Mouse (Mus musculus): ENCODE data around the gene Rras2. TPM values are rescaled to one million over a fixed set of nuclear protein-coding genes. Genes with fewer than 3 reads are reported as not detected.

Gene Rras2
- total and polyA plus RNA-seq, 2 experiments, result 6.0 to 18.3 TPM

- no peak for TF ChIP-seq CTCF (IDR thresholded peaks at IDR 0.05; ENCODE audit: low read depth, low read length)
- TF ChIP-seq POLR2A (IDR thresholded peaks at IDR 0.05; ENCODE audit: extremely low read depth, insufficient read depth, low read length), result no peak
- Histone ChIP-seq H3K36me3 (ENCODE audit: control insufficient read depth, insufficient read depth, low read length) (peaks cover under 1% of the 10 kb centered on the region; the same call in 1 of the 2 replicates), H3K27ac (replicated peaks; ENCODE audit: insufficient read depth, low read depth, low read length) (no peak overlapping the region), H3K79me2 (ENCODE audit: control insufficient read depth, insufficient read depth, low read length) (peaks cover 22% of the 10 kb centered on the region), H3K4me1 (ENCODE audit: control insufficient read depth, insufficient read depth, low read length) (peaks cover 13% of the 10 kb centered on the region), H3K27me3 (ENCODE audit: control insufficient read depth, insufficient read depth, low read length) (no peaks in the 10 kb centered on the region), H3K9ac (ENCODE audit: low read depth, low read length) (no peak overlapping the region), H3K4me3 (ENCODE audit: insufficient read depth, low read depth, low read length) (no peak overlapping the region)
- 89% methylated on average over 6 of the region's 6 CpGs for WGBS
- no peak for DNase-seq (ENCODE audit: extremely low read depth, low read depth, low spot score)
These were observed 53.6 kb downstream of the Rras2 start for GRCm38 (mm10) chr7:114063966-114064365.

GRCm38 (mm10) chr7:114063534-114063933 lies 54.0 kb downstream of the Rras2 start:
- no peak overlapping the region for H3K4me3 ChIP-seq (ENCODE audit: insufficient read depth, low read depth, low read length)
- no peak overlapping the region for H3K27ac ChIP-seq (replicated peaks; ENCODE audit: insufficient read depth, low read depth, low read length)
- H3K4me1 ChIP-seq (ENCODE audit: control insufficient read depth, insufficient read depth, low read length), result peaks cover 13% of the 10 kb centered on the region
- 64% methylated on average over 8 of the region's 8 CpGs for WGBS
- no peak for DNase-seq (ENCODE audit: extremely low read depth, low read depth, low spot score)
- no peak for TF ChIP-seq POLR2A (IDR thresholded peaks at IDR 0.05; ENCODE audit: extremely low read depth, insufficient read depth, low read length)
- no peak for TF ChIP-seq CTCF (IDR thresholded peaks at IDR 0.05; ENCODE audit: low read depth, low read length)
- H3K36me3 ChIP-seq (ENCODE audit: control insufficient read depth, insufficient read depth, low read length), result peaks cover 4% of the 10 kb centered on the region; the same call in 1 of the 2 replicates
- H3K9ac ChIP-seq (ENCODE audit: low read depth, low read length), result no peak overlapping the region
- H3K27me3 ChIP-seq (ENCODE audit: control insufficient read depth, insufficient read depth, low read length), result no peaks in the 10 kb centered on the region
- peaks cover 18% of the 10 kb centered on the region for H3K79me2 ChIP-seq (ENCODE audit: control insufficient read depth, insufficient read depth, low read length)

GRCm38 (mm10) chr7:114062451-114062850 lies 55.1 kb downstream of the Rras2 start:
- Histone ChIP-seq H3K36me3 (ENCODE audit: control insufficient read depth, insufficient read depth, low read length) (peaks cover 4% of the 10 kb centered on the region; the same call in 1 of the 2 replicates), H3K4me1 (ENCODE audit: control insufficient read depth, insufficient read depth, low read length) (peaks cover 13% of the 10 kb centered on the region), H3K79me2 (ENCODE audit: control insufficient read depth, insufficient read depth, low read length) (peaks cover 14% of the 10 kb centered on the region), H3K27me3 (ENCODE audit: control insufficient read depth, insufficient read depth, low read length) (no peaks in the 10 kb centered on the region), H3K9ac (ENCODE audit: low read depth, low read length) (no peak overlapping the region), H3K4me3 (ENCODE audit: insufficient read depth, low read depth, low read length) (no peak overlapping the region), H3K27ac (replicated peaks; ENCODE audit: insufficient read depth, low read depth, low read length) (no peak overlapping the region)
- TF ChIP-seq CTCF (IDR thresholded peaks at IDR 0.05; ENCODE audit: low read depth, low read length), result no peak
- TF ChIP-seq POLR2A (IDR thresholded peaks at IDR 0.05; ENCODE audit: extremely low read depth, insufficient read depth, low read length), result no peak
- DNase-seq (ENCODE audit: extremely low read depth, low read depth, low spot score), result no peak
- WGBS, result 76% methylated on average over 1 of the region's 1 CpGs

- TF ChIP-seq POLR2A (IDR thresholded peaks at IDR 0.05; ENCODE audit: extremely low read depth, insufficient read depth, low read length) (no peak), CTCF (IDR thresholded peaks at IDR 0.05; ENCODE audit: low read depth, low read length) (no peak)
- H3K9ac ChIP-seq (ENCODE audit: low read depth, low read length), result no peak overlapping the region
- peaks cover 5% of the 10 kb centered on the region; the same call in 1 of the 2 replicates for H3K36me3 ChIP-seq (ENCODE audit: control insufficient read depth, insufficient read depth, low read length)
- H3K27ac ChIP-seq (replicated peaks; ENCODE audit: insufficient read depth, low read depth, low read length), result no peak overlapping the region
- H3K4me3 ChIP-seq (ENCODE audit: insufficient read depth, low read depth, low read length), result no peak overlapping the region
- H3K27me3 ChIP-seq (ENCODE audit: control insufficient read depth, insufficient read depth, low read length), result no peaks in the 10 kb centered on the region
- no peak for DNase-seq (ENCODE audit: extremely low read depth, low read depth, low spot score)
- H3K4me1 ChIP-seq (ENCODE audit: control insufficient read depth, insufficient read depth, low read length), result peaks cover 5% of the 10 kb centered on the region; the same call in 1 of the 2 replicates
- 97% methylated on average over 6 of the region's 6 CpGs for whole genome bisulfite sequencing
- peaks cover 14% of the 10 kb centered on the region for H3K79me2 ChIP-seq (ENCODE audit: control insufficient read depth, insufficient read depth, low read length)
These were observed 57.1 kb downstream of the Rras2 start for GRCm38 (mm10) chr7:114060445-114060844.

- no peaks in the 10 kb centered on the region for H3K27me3 ChIP-seq (ENCODE audit: control insufficient read depth, insufficient read depth, low read length)
- TF ChIP-seq CTCF (IDR thresholded peaks at IDR 0.05; ENCODE audit: low read depth, low read length), result no peak
- no peak for TF ChIP-seq POLR2A (IDR thresholded peaks at IDR 0.05; ENCODE audit: extremely low read depth, insufficient read depth, low read length)
- H3K4me1 ChIP-seq (ENCODE audit: control insufficient read depth, insufficient read depth, low read length), result peaks cover 2% of the 10 kb centered on the region; the same call in 1 of the 2 replicates
- no peak for DNase-seq (ENCODE audit: extremely low read depth, low read depth, low spot score)
- no peak overlapping the region for H3K9ac ChIP-seq (ENCODE audit: low read depth, low read length)
- peaks cover 7% of the 10 kb centered on the region; the same call in 1 of the 2 replicates for H3K36me3 ChIP-seq (ENCODE audit: control insufficient read depth, insufficient read depth, low read length)
- H3K79me2 ChIP-seq (ENCODE audit: control insufficient read depth, insufficient read depth, low read length), result peaks cover 10% of the 10 kb centered on the region
- 94% methylated on average over 6 of the region's 6 CpGs for WGBS
- H3K4me3 ChIP-seq (ENCODE audit: insufficient read depth, low read depth, low read length), result no peak overlapping the region
- no peak overlapping the region for H3K27ac ChIP-seq (replicated peaks; ENCODE audit: insufficient read depth, low read depth, low read length)
These were observed 58.6 kb downstream of the Rras2 start for GRCm38 (mm10) chr7:114058927-114059441.

- TF ChIP-seq CTCF (IDR thresholded peaks at IDR 0.05; ENCODE audit: low read depth, low read length) (no peak), POLR2A (IDR thresholded peaks at IDR 0.05; ENCODE audit: extremely low read depth, insufficient read depth, low read length) (no peak)
- no peak for DNase-seq (ENCODE audit: extremely low read depth, low read depth, low spot score)
- H3K4me3 ChIP-seq (ENCODE audit: insufficient read depth, low read depth, low read length), result no peak overlapping the region
- H3K27ac ChIP-seq (replicated peaks; ENCODE audit: insufficient read depth, low read depth, low read length), result no peak overlapping the region
- H3K36me3 ChIP-seq (ENCODE audit: control insufficient read depth, insufficient read depth, low read length), result peaks cover 7% of the 10 kb centered on the region; the same call in 1 of the 2 replicates
- WGBS, result 94% methylated on average over 16 of the region's 16 CpGs
- no peak overlapping the region for H3K9ac ChIP-seq (ENCODE audit: low read depth, low read length)
- peaks cover 4% of the 10 kb centered on the region; the same call in 1 of the 2 replicates for H3K79me2 ChIP-seq (ENCODE audit: control insufficient read depth, insufficient read depth, low read length)
- no peaks in the 10 kb centered on the region for H3K27me3 ChIP-seq (ENCODE audit: control insufficient read depth, insufficient read depth, low read length)
- no peaks in the 10 kb centered on the region for H3K4me1 ChIP-seq (ENCODE audit: control insufficient read depth, insufficient read depth, low read length)
These were observed 59.4 kb downstream of the Rras2 start for GRCm38 (mm10) chr7:114058166-114058565.

Measured in liver, adult 2 months (tissue).